Mouse (Mus musculus): ENCODE data around the gene Rasal2. TPM values are rescaled to one million over a fixed set of nuclear protein-coding genes. Genes with fewer than 3 reads are reported as not detected.

Gene Rasal2
- total RNA-seq, 2 experiments from 2014 or later = 83.8 to 89.4 TPM

- DNase-seq (ENCODE audit: low spot score in 2 of 2) = no peak
- intact Hi-C loops (cut with DNase I) = no loop called here
Measured at GRCm38 (mm10) chr1:157208754-157209153, 203.6 kb downstream of the Rasal2 start.

GRCm38 (mm10) chr1:157205685-157206084 is 206.7 kb downstream of the Rasal2 start:
- no peak for DNase-seq (ENCODE audit: low spot score in 2 of 2)
- intact Hi-C loops (cut with DNase I) = no loop called here

- peak; percentile 46 to 88 for DNase-seq (ENCODE audit: low spot score in 2 of 2)
- intact Hi-C loops (cut with DNase I) = no loop called here
Measured at GRCm38 (mm10) chr1:157183043-157183442, 229.4 kb downstream of the Rasal2 start.

- DNase-seq (ENCODE audit: low spot score in 2 of 2) = peak in 1 of 2 experiments; percentile 33
- intact Hi-C loops (cut with DNase I) = loop anchor here (1.0 kb wide), 1 partner anchor 13 kb away; no protein-coding TSS in a partner anchor
Measured at GRCm38 (mm10) chr1:157182431-157182830, 230.0 kb downstream of the Rasal2 start.

- DNase-seq (ENCODE audit: low spot score in 2 of 2) = peak; percentile 25 to 37
- intact Hi-C loops (cut with DNase I) = no loop called here
Measured at GRCm38 (mm10) chr1:157181081-157181480, 231.3 kb downstream of the Rasal2 start.

- no peak for DNase-seq (ENCODE audit: low spot score in 2 of 2)
- intact Hi-C loops (cut with DNase I) = no loop called here
Measured at GRCm38 (mm10) chr1:157178988-157179764, 233.2 kb downstream of the Rasal2 start.

GRCm38 (mm10) chr1:157169292-157169691 is 243.1 kb downstream of the Rasal2 start:
- intact Hi-C loops (cut with DNase I) = loop anchor here (1.0 to 10.0 kb wide), 5 partner anchors 13 to 402 kb away; no protein-coding TSS in a partner anchor
- peak; percentile 41 to 88 for DNase-seq (ENCODE audit: low spot score in 2 of 2)

- intact Hi-C loops (cut with DNase I) = loop anchor here (1.0 to 10.0 kb wide), 5 partner anchors 13 to 402 kb away; no protein-coding TSS in a partner anchor
- DNase-seq (ENCODE audit: low spot score in 2 of 2) = peak; percentile 63 to 95
Measured at GRCm38 (mm10) chr1:157168891-157169290, 243.5 kb downstream of the Rasal2 start.

- no peak for DNase-seq (ENCODE audit: low spot score in 2 of 2)
- intact Hi-C loops (cut with DNase I) = no loop called here
Measured at GRCm38 (mm10) chr1:157153781-157154180, 258.6 kb downstream of the Rasal2 start.

GRCm38 (mm10) chr1:157150107-157150506 is 262.3 kb downstream of the Rasal2 start:
- intact Hi-C loops (cut with DNase I) = no loop called here
- no peak for DNase-seq (ENCODE audit: low spot score in 2 of 2)

GRCm38 (mm10) chr1:157144621-157145020 is 267.8 kb downstream of the Rasal2 start:
- intact Hi-C loops (cut with DNase I) = loop anchor here (5.0 kb wide), 1 partner anchor 138 kb away; no protein-coding TSS in a partner anchor
- DNase-seq (ENCODE audit: low spot score in 2 of 2) = no peak

- intact Hi-C loops (cut with DNase I) = loop anchor here (5.0 kb wide), 1 partner anchor 139 kb away; no protein-coding TSS in a partner anchor
- no peak for DNase-seq (ENCODE audit: low spot score in 2 of 2)
Measured at GRCm38 (mm10) chr1:157143326-157143932, 269.0 kb downstream of the Rasal2 start.

GRCm38 (mm10) chr1:157141014-157141413 is 271.4 kb downstream of the Rasal2 start:
- intact Hi-C loops (cut with DNase I) = loop anchor here (5.0 kb wide), 1 partner anchor 141 kb away; no protein-coding TSS in a partner anchor
- DNase-seq (ENCODE audit: low spot score in 2 of 2) = no peak

GRCm38 (mm10) chr1:157137854-157138241 is 274.5 kb downstream of the Rasal2 start:
- no peak for DNase-seq (ENCODE audit: low spot score in 2 of 2)

GRCm38 (mm10) chr1:157137132-157137853 is 275.1 kb downstream of the Rasal2 start:
- DNase-seq (ENCODE audit: low spot score in 2 of 2) = peak in 1 of 2 experiments; percentile 31
- intact Hi-C loops (cut with DNase I) = no loop called here

More at GRCm38 (mm10) chr1:157137854-157138241, 274.5 kb downstream of the Rasal2 start:
- intact Hi-C loops (cut with DNase I) = no loop called here

- intact Hi-C loops (cut with DNase I) = no loop called here
- DNase-seq (ENCODE audit: low spot score in 2 of 2) = no peak
Measured at GRCm38 (mm10) chr1:157128219-157128618, 284.2 kb downstream of the Rasal2 start.

GRCm38 (mm10) chr1:157123836-157124235 is 288.6 kb downstream of the Rasal2 start:
- no peak for DNase-seq (ENCODE audit: low spot score in 2 of 2)
- intact Hi-C loops (cut with DNase I) = no loop called here

GRCm38 (mm10) chr1:157119168-157119567 is 293.2 kb downstream of the Rasal2 start:
- intact Hi-C loops (cut with DNase I) = no loop called here

GRCm38 (mm10) chr1:157117440-157117839 is 295.0 kb downstream of the Rasal2 start:
- intact Hi-C loops (cut with DNase I) = no loop called here
- no peak for DNase-seq (ENCODE audit: low spot score in 2 of 2)

More at GRCm38 (mm10) chr1:157119168-157119567, 293.2 kb downstream of the Rasal2 start:
- DNase-seq (ENCODE audit: low spot score in 2 of 2) = no peak

GRCm38 (mm10) chr1:157114492-157114891 is 297.9 kb downstream of the Rasal2 start:
- intact Hi-C loops (cut with DNase I) = no loop called here
- peak; percentile 15 to 58 for DNase-seq (ENCODE audit: low spot score in 2 of 2)

All from left cerebral cortex, postnatal 25 days (tissue).